Mouse (Mus musculus): ENCODE measurements around the gene Necap2. TPM values are rescaled to one million over a fixed set of nuclear protein-coding genes. Genes with fewer than 3 reads are reported as not detected.
A peak's percentile ranks its signal among the peaks of the same experiment; 100 is the strongest.

Necap2 gene
- polyA plus RNA-seq, 1 experiment from 2014 or later, result 67.0 TPM

DNA sequence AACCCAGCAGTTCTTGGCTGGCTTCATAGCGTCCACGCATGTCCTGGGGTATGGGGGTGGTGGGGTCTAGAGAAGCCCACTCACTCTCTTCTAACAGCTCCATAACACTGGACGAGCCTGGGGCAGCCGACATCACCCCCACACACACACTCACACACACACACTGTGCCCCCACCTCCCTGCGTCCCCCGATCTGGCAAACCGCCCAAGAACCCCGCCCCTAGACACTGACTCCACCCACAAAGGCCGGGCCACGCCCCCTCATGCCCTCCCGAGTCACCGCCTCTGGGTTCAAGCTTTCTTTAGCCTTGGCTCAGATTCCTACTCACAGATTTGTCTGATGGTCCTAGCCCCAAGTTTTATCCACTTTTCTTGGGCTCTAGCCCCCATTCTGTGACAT lies 37.0 kb downstream of the Necap2 start:
- Histone ChIP-seq H3K9me3 (ENCODE audit: control insufficient read depth, low read depth, low read length) (no peaks in the 10 kb centered on the region), H3K27ac (ENCODE audit: low read length) (no peak overlapping the region), H3K9ac (replicated peaks; ENCODE audit: low read depth, low read length) (no peak overlapping the region), H3K4me3 (ENCODE audit: low read depth, low read length) (no peak overlapping the region), H3K4me2 (replicated peaks; ENCODE audit: low read depth, low read length) (no peak overlapping the region), H3K36me3 (ENCODE audit: control insufficient read depth, insufficient read depth, low read length) (peaks cover 5% of the 10 kb centered on the region; the same call in 1 of the 2 replicates), H3K4me1 (ENCODE audit: control insufficient read depth, insufficient read depth, low read length) (peaks cover 4% of the 10 kb centered on the region; the same call in 1 of the 2 replicates), H3K27me3 (ENCODE audit: control insufficient read depth, insufficient read depth, low read length) (no peaks in the 10 kb centered on the region)
- WGBS, result 45% methylated on average over 12 of the region's 12 CpGs
- no peak for ATAC-seq (ENCODE audit: insufficient number of reproducible peaks, insufficient read depth, low FRiP score, low read depth)

- Histone ChIP-seq H3K27me3 (ENCODE audit: control insufficient read depth, insufficient read depth, low read length) (no peaks in the 10 kb centered on the region), H3K4me3 (ENCODE audit: low read depth, low read length) (no peak overlapping the region), H3K27ac (ENCODE audit: low read length) (no peak overlapping the region), H3K36me3 (ENCODE audit: control insufficient read depth, insufficient read depth, low read length) (peaks cover 9% of the 10 kb centered on the region), H3K4me1 (ENCODE audit: control insufficient read depth, insufficient read depth, low read length) (0 out of 2 replicates have a peak, but pooled peaks cover 3% of the 10 kb centered on the region), H3K9me3 (ENCODE audit: control insufficient read depth, low read depth, low read length) (no peaks in the 10 kb centered on the region), H3K9ac (replicated peaks; ENCODE audit: low read depth, low read length) (no peak overlapping the region), H3K4me2 (replicated peaks; ENCODE audit: low read depth, low read length) (no peak overlapping the region)
- 0 out of 2 replicates have a peak, but pooled peaks have one; percentile 14 for ATAC-seq (ENCODE audit: insufficient number of reproducible peaks, insufficient read depth, low FRiP score, low read depth)
- 76% methylated on average over 27 of the region's 27 CpGs for WGBS
Measured at GRCm38 (mm10) chr4:141033606-141034549, 44.3 kb downstream of the Necap2 start.

GRCm38 (mm10) chr4:141031733-141032132 lies 46.4 kb downstream of the Necap2 start:
- no peak overlapping the region for H3K4me3 ChIP-seq (ENCODE audit: low read depth, low read length)
- 13% methylated on average over 6 of the region's 6 CpGs for WGBS
- H3K4me1 ChIP-seq (ENCODE audit: control insufficient read depth, insufficient read depth, low read length), result 0 out of 2 replicates have a peak, but pooled peaks cover 3% of the 10 kb centered on the region
- no peak overlapping the region for H3K27ac ChIP-seq (ENCODE audit: low read length)
- no peaks in the 10 kb centered on the region for H3K27me3 ChIP-seq (ENCODE audit: control insufficient read depth, insufficient read depth, low read length)
- H3K36me3 ChIP-seq (ENCODE audit: control insufficient read depth, insufficient read depth, low read length), result peaks cover 15% of the 10 kb centered on the region
- ATAC-seq (ENCODE audit: insufficient number of reproducible peaks, insufficient read depth, low FRiP score, low read depth), result peak; percentile 35; the same call in 1 of the 2 replicates
- no peak overlapping the region for H3K9ac ChIP-seq (replicated peaks; ENCODE audit: low read depth, low read length)
- H3K4me2 ChIP-seq (replicated peaks; ENCODE audit: low read depth, low read length), result no peak overlapping the region
- H3K9me3 ChIP-seq (ENCODE audit: control insufficient read depth, low read depth, low read length), result no peaks in the 10 kb centered on the region

DNA sequence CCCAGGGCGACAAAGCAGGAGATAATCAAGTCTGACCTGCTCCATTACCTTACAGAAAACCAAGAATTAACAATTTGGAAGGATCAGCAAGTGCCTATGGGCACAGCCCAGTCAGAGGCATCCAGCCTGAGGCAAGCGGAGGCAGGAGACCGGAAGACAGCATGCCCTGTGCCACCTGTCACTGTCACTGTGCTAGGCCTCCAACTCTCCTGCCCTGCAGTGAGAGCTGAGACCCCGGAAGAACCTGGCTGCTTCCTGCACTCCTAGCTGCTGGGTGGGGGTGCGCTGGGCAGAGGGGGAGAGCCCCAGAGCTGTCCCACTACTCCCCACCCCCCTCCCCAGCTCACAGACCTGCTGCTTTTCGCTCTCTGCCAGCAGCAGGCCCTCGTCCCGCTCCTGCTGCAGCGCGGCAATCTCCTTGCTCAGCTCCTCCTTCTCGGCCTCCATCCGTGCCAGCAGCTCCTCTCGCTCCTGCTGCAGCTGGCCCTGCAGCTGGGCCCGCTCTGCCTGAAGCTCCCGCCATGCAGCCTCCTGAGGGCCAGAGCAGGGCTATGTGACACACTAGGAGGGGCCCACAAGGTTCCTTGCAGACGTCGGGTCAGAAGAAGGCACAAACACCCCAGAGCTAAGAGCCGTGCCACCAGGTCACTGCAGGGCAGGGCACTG lies 47.5 kb downstream of the Necap2 start:
- no peaks in the 10 kb centered on the region for H3K9me3 ChIP-seq (ENCODE audit: control insufficient read depth, low read depth, low read length)
- no peak overlapping the region for H3K9ac ChIP-seq (replicated peaks; ENCODE audit: low read depth, low read length)
- H3K4me3 ChIP-seq (ENCODE audit: low read depth, low read length), result no peak overlapping the region
- H3K27ac ChIP-seq (ENCODE audit: low read length), result no peak overlapping the region
- no peak overlapping the region for H3K4me2 ChIP-seq (replicated peaks; ENCODE audit: low read depth, low read length)
- 0 out of 2 replicates have a peak, but pooled peaks cover 3% of the 10 kb centered on the region for H3K4me1 ChIP-seq (ENCODE audit: control insufficient read depth, insufficient read depth, low read length)
- no peak for ATAC-seq (ENCODE audit: insufficient number of reproducible peaks, insufficient read depth, low FRiP score, low read depth)
- H3K36me3 ChIP-seq (ENCODE audit: control insufficient read depth, insufficient read depth, low read length), result peaks cover 19% of the 10 kb centered on the region
- no peaks in the 10 kb centered on the region for H3K27me3 ChIP-seq (ENCODE audit: control insufficient read depth, insufficient read depth, low read length)
- 90% methylated on average over 18 of the region's 18 CpGs for WGBS

- H3K4me1 ChIP-seq (ENCODE audit: control insufficient read depth, insufficient read depth, low read length), result peaks cover 20% of the 10 kb centered on the region
- peaks cover 19% of the 10 kb centered on the region for H3K36me3 ChIP-seq (ENCODE audit: control insufficient read depth, insufficient read depth, low read length)
- 75% methylated on average over 21 of the region's 27 CpGs for WGBS
- no peaks in the 10 kb centered on the region for H3K27me3 ChIP-seq (ENCODE audit: control insufficient read depth, insufficient read depth, low read length)
- no peaks in the 10 kb centered on the region for H3K9me3 ChIP-seq (ENCODE audit: control insufficient read depth, low read depth, low read length)
- H3K4me3 ChIP-seq (ENCODE audit: low read depth, low read length), result no peak overlapping the region
- no peak overlapping the region for H3K4me2 ChIP-seq (replicated peaks; ENCODE audit: low read depth, low read length)
- ATAC-seq (ENCODE audit: insufficient number of reproducible peaks, insufficient read depth, low FRiP score, low read depth), result no peak
- no peak overlapping the region for H3K27ac ChIP-seq (ENCODE audit: low read length)
- H3K9ac ChIP-seq (replicated peaks; ENCODE audit: low read depth, low read length), result no peak overlapping the region
Measured at GRCm38 (mm10) chr4:141024992-141025391, 53.2 kb downstream of the Necap2 start.

DNA sequence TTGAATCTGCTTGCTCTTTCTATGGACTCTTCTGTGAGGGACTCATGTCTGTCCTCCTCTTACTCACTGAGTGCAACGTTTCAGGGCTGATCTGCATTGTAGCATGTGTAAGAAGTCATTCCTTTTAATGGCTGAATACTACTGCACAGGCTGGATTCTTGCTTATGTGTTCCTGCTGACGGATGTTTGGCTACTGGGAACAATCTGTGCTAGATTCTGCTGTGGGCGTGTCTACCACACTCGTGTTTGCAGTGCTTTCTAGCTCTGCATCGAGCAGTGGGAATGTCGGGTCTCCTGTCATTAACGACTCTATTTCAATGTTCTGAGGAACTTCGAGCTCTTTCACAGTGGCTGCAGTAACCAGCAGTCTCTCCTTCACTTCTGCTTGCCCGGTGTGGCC lies 54.1 kb downstream of the Necap2 start:
- no peak overlapping the region for H3K4me3 ChIP-seq (ENCODE audit: low read depth, low read length)
- no peak overlapping the region for H3K4me2 ChIP-seq (replicated peaks; ENCODE audit: low read depth, low read length)
- peaks cover 16% of the 10 kb centered on the region for H3K36me3 ChIP-seq (ENCODE audit: control insufficient read depth, insufficient read depth, low read length)
- no peaks in the 10 kb centered on the region for H3K27me3 ChIP-seq (ENCODE audit: control insufficient read depth, insufficient read depth, low read length)
- 50% methylated on average over 9 of the region's 9 CpGs for WGBS
- H3K27ac ChIP-seq (ENCODE audit: low read length), result peak overlapping the region; percentile 21; the same call in 1 of the 2 replicates
- H3K4me1 ChIP-seq (ENCODE audit: control insufficient read depth, insufficient read depth, low read length), result peaks cover 26% of the 10 kb centered on the region
- no peaks in the 10 kb centered on the region for H3K9me3 ChIP-seq (ENCODE audit: control insufficient read depth, low read depth, low read length)
- H3K9ac ChIP-seq (replicated peaks; ENCODE audit: low read depth, low read length), result no peak overlapping the region
- no peak for ATAC-seq (ENCODE audit: insufficient number of reproducible peaks, insufficient read depth, low FRiP score, low read depth)

DNA sequence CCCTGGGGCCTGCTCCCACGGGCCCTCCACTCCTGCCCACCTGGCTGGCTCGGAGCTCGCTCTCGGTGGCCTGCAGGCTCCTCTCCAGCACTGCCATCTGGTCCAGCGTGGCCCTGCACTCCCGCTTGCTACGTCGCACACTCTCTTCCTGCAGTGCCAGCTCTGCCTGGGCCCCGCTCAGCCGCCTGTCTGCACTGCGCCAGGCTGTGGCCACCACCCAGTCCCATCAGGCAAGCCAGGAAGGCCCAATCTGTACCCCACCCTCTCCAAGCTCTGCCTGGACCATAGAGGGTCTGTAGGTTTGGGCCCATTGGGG lies 56.6 kb downstream of the Necap2 start:
- H3K9ac ChIP-seq (replicated peaks; ENCODE audit: low read depth, low read length), result 0 out of 2 replicates have a peak overlapping the region, but pooled peaks have one; percentile 1
- no peak for ATAC-seq (ENCODE audit: insufficient number of reproducible peaks, insufficient read depth, low FRiP score, low read depth)

DNA sequence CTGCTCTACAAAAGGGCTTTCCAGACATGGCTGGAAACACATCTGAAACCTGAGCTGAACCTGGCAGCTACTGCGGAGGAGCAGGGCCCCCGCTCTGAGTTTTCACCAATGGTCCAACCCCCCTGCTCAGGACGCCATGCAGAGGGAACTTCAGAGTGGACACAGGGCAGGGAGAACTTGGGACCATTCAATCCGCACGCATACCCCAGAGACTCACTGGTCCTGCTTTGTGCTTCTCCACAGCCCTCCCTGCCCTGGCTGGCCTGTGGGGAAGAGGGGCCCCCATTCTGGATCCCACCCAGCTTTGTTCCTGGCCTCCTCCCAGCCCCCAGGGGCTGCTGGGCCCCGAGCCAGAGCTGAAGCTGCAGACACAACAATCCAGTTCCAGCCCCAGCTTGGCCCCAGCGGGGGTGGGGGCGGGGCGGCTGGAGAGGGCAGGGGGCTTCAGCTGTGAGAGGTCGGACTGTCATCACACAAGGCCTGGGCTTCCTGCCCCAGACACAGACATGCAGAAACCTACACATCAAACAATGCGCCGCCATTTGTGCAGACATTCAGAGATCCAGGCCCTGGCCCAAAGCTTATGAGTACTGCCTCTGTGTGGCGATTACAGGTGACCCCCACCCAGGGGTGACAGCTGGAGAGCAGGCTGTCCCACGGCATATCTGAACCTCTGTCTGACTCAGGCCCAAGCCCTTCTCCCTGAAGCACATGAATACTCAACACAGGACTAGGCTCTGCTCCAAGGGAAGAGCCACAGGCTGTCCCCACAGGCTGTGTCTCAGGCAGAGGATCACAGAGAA lies 57.1 kb downstream of the Necap2 start:
- no peaks in the 10 kb centered on the region for H3K9me3 ChIP-seq (ENCODE audit: control insufficient read depth, low read depth, low read length)
- peak overlapping the region; percentile 27; the same call in 1 of the 2 replicates for H3K4me2 ChIP-seq (replicated peaks; ENCODE audit: low read depth, low read length)
- 18% methylated on average over 14 of the region's 14 CpGs for WGBS
- peak; percentile 66 for ATAC-seq (ENCODE audit: insufficient number of reproducible peaks, insufficient read depth, low FRiP score, low read depth)
- peaks cover 26% of the 10 kb centered on the region for H3K4me1 ChIP-seq (ENCODE audit: control insufficient read depth, insufficient read depth, low read length)
- H3K27me3 ChIP-seq (ENCODE audit: control insufficient read depth, insufficient read depth, low read length), result no peaks in the 10 kb centered on the region
- peaks cover 8% of the 10 kb centered on the region for H3K36me3 ChIP-seq (ENCODE audit: control insufficient read depth, insufficient read depth, low read length)
- H3K4me3 ChIP-seq (ENCODE audit: low read depth, low read length), result no peak overlapping the region
- H3K27ac ChIP-seq (ENCODE audit: low read length), result peak overlapping the region; percentile 97
- H3K9ac ChIP-seq (replicated peaks; ENCODE audit: low read depth, low read length), result 0 out of 2 replicates have a peak overlapping the region, but pooled peaks have one; percentile 1

More for the DNA sequence above, 56.6 kb downstream of the Necap2 start:
- Histone ChIP-seq H3K4me2 (replicated peaks; ENCODE audit: low read depth, low read length) (no peak overlapping the region), H3K4me1 (ENCODE audit: control insufficient read depth, insufficient read depth, low read length) (peaks cover 26% of the 10 kb centered on the region), H3K9me3 (ENCODE audit: control insufficient read depth, low read depth, low read length) (no peaks in the 10 kb centered on the region), H3K36me3 (ENCODE audit: control insufficient read depth, insufficient read depth, low read length) (peaks cover 7% of the 10 kb centered on the region; the same call in 1 of the 2 replicates), H3K27ac (ENCODE audit: low read length) (peak overlapping the region; percentile 97), H3K27me3 (ENCODE audit: control insufficient read depth, insufficient read depth, low read length) (no peaks in the 10 kb centered on the region), H3K4me3 (ENCODE audit: low read depth, low read length) (no peak overlapping the region)
- WGBS, result 59% methylated on average over 11 of the region's 11 CpGs
